Mouse (Mus musculus) MEL (cell line): ENCODE measurements around the gene Gm49325.

ENCODE experiments used
- CHD2 ChIP-seq: IDR thresholded peaks from 2 replicates; pipeline ENCODE4 v1.6.1; 2011; ENCODE audit warnings: low read length, improper control_type of control experiment
- JUND ChIP-seq: IDR thresholded peaks from 2 replicates; pipeline ENCODE4 v1.6.1; 2011; ENCODE audit warnings: low read depth, mild to moderate bottlenecking, improper control_type of control experiment, low read length
- MAZ ChIP-seq: IDR thresholded peaks from 2 replicates; pipeline ENCODE4 v1.6.1; 2012; ENCODE audit warnings: low read depth, mild to moderate bottlenecking, inconsistent platforms, low read length, improper control_type of control experiment
- NELFE ChIP-seq: IDR thresholded peaks from 2 replicates; pipeline ENCODE4 v1.6.1; 2011; ENCODE audit warnings: low read depth, low read length, improper control_type of control experiment
- POLR2A ChIP-seq, 2 experiments: IDR thresholded peaks; 2 replicates each; pipeline ENCODE4 v1.6.1; 2011 to 2012; ENCODE audit warnings: low read length in 2 of 2, mild to moderate bottlenecking in 2 of 2, control low read depth in 1 of 2, improper control_type of control experiment in 1 of 2, low read depth in 1 of 2, moderate library complexity in 1 of 2; ENCODE audit not compliant: control insufficient read depth in 1 of 2, insufficient read depth in 1 of 2, poor library complexity in 1 of 2
- SMC3 ChIP-seq: IDR thresholded peaks from 2 replicates; pipeline ENCODE4 v1.6.1; 2011; ENCODE audit warnings: low read depth, low read length, improper control_type of control experiment

DNA sequence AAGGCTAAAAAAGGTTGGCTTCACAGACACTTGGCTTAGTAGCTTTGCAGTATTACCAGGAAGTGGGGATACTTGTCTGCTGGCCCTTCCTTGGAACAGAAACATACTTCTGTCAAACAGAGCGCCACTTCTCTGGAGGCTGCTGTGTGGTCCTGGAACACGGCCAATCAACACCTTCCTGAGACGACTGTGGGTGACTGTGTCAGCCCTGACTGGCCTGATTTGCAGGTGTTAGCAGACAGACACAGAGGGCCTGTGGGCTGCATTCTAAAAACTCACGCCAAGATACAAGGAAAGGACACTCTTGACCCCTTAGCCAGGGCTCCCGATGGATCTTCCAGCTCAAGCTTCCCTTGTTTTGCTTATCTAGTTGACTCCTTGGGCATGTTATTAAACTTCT, 1.0 kb upstream of the Gm49325 start:
- TF ChIP-seq POLR2A (IDR thresholded peaks at IDR 0.05; ENCODE audit: control insufficient read depth in 1 of 2, insufficient read depth in 1 of 2, low read depth in 1 of 2, low read length in 2 of 2, poor library complexity in 1 of 2): no peak
- TF ChIP-seq MAZ: no peak
- TF ChIP-seq CHD2: no peak
- TF ChIP-seq NELFE: no peak; the same call in 1 of the 2 replicates
- no peak for TF ChIP-seq SMC3
- TF ChIP-seq JUND: no peak
